Mouse (Mus musculus): ENCODE results near the gene Mfsd2b. TPM values are rescaled to one million over a fixed set of nuclear protein-coding genes. Genes with fewer than 3 reads are reported as not detected.

Mfsd2b gene
- total RNA-seq, 2 experiments from 2014 or later: 1.3 to 1.6 TPM

DNA sequence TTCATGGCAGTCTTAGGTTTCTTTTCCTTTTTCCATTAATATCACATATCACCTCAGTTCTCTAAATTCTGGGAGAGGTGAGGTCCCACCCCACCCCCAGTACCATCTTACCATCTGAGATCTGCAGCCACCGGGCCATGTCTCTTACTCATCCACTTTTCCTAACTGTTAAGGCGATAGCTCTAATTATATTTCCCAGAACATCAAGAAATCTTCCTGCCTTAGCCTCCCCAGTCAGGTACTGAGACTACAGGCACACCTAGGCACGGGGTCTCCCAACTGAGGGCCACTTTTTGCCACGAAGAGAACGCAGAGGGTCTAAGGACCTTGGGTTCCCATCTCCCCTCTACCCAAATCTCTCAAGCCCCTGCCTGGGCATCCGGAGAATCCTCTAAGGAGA is 628 bp downstream of the Mfsd2b start:
- no peak for DNase-seq

GRCm38 (mm10) chr12:4872983-4873477 is 1.1 kb downstream of the Mfsd2b start:
- no peak for DNase-seq

- no peak for DNase-seq
Measured at GRCm38 (mm10) chr12:4872273-4872672, 1.9 kb downstream of the Mfsd2b start.

GRCm38 (mm10) chr12:4871260-4871659 is 2.9 kb downstream of the Mfsd2b start:
- DNase-seq: no peak

DNA sequence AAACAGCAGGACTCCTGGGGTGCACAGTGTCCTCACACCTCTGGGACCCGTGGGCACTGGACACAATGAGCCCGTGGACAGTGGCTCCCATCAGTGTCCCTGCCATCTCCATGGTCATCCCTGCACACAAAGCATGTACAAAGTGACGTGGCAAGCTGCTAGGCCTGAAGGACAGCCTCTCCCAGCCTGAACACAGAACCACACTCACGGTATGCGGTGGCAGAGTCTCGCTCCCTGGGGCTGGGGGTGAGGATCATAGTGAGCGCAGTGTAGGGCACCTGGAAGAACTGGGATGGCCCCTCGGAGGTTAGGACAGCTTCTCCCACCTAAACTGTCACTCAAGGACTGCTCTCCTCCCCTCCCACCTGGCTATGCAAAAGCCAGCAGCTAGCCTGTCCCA is 5.2 kb downstream of the Mfsd2b start:
- DNase-seq: no peak

DNA sequence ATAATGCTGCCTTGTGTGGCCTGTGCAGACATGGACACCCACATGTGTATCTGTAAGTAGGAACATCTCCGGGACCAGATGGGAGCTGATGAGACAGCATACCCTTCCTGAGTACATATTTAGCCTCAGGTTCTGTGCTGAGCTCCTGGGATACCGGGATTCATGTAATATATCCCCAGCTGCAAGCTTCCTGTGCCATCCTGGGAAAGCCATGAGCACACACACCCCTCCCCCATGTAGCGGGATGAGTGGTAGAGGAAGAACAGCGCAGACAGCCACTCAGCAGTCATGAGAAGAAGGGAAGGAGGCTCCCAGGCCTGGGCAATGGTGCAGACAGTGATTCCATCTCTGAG is 9.8 kb downstream of the Mfsd2b start:
- DNase-seq: no peak

GRCm38 (mm10) chr12:4863654-4864337 is 10.4 kb downstream of the Mfsd2b start:
- DNase-seq: peak; percentile 60

DNA sequence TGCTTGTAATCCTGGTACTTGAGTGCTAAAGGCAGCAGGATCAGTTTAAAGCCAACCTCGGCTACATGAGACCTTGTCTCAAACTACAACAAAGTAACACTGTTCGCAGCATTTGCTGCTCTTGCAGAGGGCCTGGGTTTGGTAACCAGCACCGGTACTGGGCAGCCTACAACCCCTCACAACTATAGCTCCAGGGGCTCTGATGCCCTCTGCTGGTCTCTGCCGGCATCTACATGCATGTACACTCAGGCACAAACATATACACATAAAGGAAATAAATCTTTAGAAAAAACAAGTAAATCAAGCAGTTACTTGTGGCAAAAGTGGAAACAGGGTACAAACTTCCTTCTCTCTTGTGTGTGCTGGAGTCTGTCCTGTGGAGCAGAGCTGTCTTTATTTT is 11.5 kb downstream of the Mfsd2b start:
- DNase-seq: no peak

GRCm38 (mm10) chr12:4859241-4859914 is 14.8 kb downstream of the Mfsd2b start:
- no peak for DNase-seq

DNA sequence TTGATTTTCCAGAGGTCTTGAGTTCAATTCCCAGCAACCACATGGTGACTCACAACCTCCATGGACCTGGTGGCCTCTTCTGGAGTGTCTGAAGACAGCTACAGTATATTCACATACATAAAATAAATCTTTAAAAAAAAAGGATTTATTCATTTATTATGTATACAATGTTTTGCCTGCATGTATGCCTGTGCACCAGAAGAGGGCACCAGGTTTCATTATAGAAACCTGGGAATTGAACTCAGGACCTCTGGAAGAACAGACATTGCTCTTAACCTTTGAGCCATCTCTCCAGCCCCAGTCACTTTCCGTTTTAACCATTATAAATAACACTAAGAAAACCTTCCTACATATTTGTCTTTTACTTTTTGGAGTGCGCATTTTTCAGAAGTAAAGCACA is 17.3 kb downstream of the Mfsd2b start:
- no peak for DNase-seq

GRCm38 (mm10) chr12:4856160-4856559 is 18.0 kb downstream of the Mfsd2b start:
- DNase-seq: no peak

GRCm38 (mm10) chr12:4843741-4844140 is 30.4 kb downstream of the Mfsd2b start:
- DNase-seq: peak; percentile 44

GRCm38 (mm10) chr12:4842890-4843597 is 31.1 kb downstream of the Mfsd2b start, which contains the start of gene Wdcp:
Gene Wdcp, plus strand, starts transcription at chr12:4843303.
- DNase-seq: peak; percentile 89

- no peak for DNase-seq
Measured at GRCm38 (mm10) chr12:4842456-4842855, 31.7 kb downstream of the Mfsd2b start.

DNA sequence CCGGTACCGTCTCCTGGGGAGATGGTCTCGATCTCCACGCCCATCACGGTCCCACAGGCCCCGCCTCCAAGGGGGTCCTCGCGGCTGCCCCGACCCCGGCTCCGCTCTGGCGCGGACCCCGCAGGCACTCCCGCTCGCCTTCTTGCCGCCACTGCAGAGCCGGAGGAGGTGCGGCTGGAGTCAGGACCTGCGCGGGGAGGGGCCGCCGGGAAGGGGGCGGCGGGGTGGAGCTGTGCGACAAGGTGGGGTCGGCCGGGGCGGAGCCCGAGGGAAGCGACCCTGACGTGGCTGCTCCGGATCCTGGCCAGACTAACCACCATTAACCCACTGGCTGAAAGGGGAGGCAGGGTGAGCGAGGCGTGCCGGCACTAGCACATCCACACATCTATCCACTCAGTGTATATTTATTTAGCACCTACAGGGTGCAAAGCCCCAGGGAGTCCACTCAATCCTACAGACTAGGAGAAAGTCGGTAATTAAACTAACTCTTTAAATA is 32.7 kb downstream of the Mfsd2b start, which contains the start of gene Fkbp1b:
TSS of gene Fkbp1b (minus strand) at position 200 of the 496 bp plus-strand sequence.
- peak; percentile 60 for DNase-seq

GRCm38 (mm10) chr12:4840741-4841140 is 33.4 kb downstream of the Mfsd2b start:
- peak; percentile 18 for DNase-seq

GRCm38 (mm10) chr12:4840010-4840409 is 34.1 kb downstream of the Mfsd2b start:
- DNase-seq: no peak

- no peak for DNase-seq
Measured at GRCm38 (mm10) chr12:4836959-4837358, 37.2 kb downstream of the Mfsd2b start.

- DNase-seq: no peak
Measured at GRCm38 (mm10) chr12:4827256-4827655, 46.9 kb downstream of the Mfsd2b start.

DNA sequence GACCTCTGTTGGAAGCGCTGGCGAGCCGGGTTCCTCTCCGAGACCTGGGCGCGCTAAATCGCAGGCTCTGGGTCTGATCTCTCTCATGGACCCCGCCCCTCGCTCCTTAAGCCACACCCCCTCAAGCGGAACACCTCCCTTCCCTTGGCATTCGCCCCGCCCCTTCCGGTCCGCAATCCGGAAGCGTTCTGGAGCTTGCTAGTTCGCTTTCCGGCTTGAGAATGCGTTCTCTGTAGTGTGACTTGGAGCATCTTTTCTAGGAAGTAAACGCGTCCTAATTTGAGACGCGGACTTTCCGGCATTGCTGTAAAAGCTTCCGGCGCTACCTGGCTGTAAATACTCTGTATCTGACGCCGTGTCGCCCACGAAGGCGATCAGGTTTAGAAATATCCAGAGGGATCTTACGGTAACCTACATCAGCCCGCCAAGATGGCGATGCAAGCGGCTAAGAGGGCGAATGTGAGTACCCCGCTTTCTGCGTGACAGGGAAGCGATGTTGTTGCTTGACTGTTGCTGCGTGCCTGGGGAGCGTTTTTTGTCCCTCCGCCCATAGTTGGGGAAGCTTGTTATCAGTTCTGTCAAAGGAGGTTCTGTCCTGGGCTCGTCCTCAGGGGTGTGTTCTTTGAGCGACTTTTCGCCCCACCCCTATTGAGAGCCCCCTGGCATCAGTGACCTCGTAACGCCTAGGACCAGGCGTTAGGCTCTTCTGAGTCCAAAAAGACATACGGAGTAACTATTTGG is 56.6 kb downstream of the Mfsd2b start, which contains the start of gene Sf3b6:
TSS of gene Sf3b6 (plus strand) at position 184 of the 741 bp plus-strand sequence.
- peak; percentile 99 for DNase-seq

GRCm38 (mm10) chr12:4816680-4817360 is 57.3 kb downstream of the Mfsd2b start:
- no peak for DNase-seq

DNA sequence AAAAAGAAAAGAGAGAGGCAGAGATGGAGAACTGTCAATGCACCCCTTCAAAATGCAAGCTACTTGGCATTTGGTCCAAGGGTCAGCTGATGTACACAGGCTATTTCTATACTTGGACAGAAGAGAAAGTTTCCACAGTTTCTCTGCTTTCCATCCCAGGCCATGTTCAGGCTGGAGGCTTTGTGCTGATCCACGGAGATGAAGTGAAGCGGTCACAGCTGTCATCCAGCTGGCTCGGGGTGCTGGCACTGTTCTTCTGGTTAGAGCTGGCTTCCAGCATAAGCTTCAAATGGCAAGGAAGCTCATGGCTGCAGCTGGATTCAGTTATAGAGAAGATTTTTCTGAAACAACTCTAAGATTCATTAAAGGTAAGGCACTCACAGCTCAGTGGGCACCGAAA is 60.5 kb downstream of the Mfsd2b start:
- DNase-seq: peak; percentile 32

Data from heart, postnatal 4 days (tissue).